Mouse (Mus musculus): ENCODE data around the gene Gm21317. TPM values are rescaled to one million over a fixed set of nuclear protein-coding genes. Genes with fewer than 3 reads are reported as not detected.
"Not testable (repeated sequence)": the region's sequence is repeated elsewhere in the genome, so short reads cannot be mapped to it uniquely, and the experiment has no call there.

Gene Gm21317
- total RNA-seq (2021), result not detected
- long read RNA-seq, experiment 1, result 0 reads
- long read RNA-seq, experiment 2, result 0 reads

GRCm38 (mm10) chrY:82224927-82225326 is at the start of gene Gm21317:
Gene Gm21317 (plus strand): TSS chrY:82225227.
- not testable (repeated sequence) for DNase-seq (ENCODE audit: low spot score in 2 of 2)

All from gastrocnemius, postnatal 4 days (tissue).